Mouse (Mus musculus): Measurements from ENCODE around the gene Arid1b. TPM values are rescaled to one million over a fixed set of nuclear protein-coding genes. Genes with fewer than 3 reads are reported as not detected.

Gene Arid1b
- polyA plus RNA-seq, 1 experiment from 2014 or later: 22.3 TPM

DNA sequence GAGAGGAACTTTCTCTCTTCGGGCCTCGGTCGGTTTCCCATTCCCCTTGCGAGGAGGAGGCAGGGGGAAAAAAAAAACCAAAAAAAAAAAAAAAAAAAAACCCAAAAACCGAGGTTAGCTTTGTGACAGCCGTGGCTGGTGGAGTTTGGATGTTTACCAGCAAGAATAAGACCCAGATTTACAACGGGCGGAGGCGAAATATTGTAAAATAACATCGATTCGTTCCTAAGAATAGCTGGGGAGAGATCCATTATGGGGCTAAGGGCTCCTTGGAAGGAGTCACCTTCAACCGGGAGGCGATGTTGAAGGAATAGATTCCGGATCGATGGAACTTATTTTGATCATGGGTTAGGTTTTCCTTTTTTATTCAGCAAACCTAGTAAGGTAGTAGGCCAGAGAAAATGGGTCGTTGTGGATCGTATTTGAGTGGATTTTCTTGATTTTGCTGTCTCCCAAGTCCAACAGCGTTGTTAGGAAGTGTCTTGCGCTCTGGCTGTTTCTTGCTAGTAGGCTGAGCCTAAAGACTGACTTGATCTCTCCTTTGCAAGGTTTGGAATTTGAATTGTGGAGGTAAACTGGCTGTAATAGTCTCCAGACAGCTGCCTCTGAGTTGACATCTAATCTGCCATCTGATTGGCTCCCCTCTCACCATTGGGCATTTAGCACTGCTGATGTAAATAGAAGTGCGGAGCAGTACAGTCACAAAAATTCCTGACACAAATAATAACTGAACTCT lies 2.9 kb downstream of the Arid1b start:
- no peak for ATAC-seq (ENCODE audit: low FRiP score)
- H3K4me2 ChIP-seq (replicated peaks): peak overlapping the region; percentile 66
- under 1% methylated on average over 20 of the region's 20 CpGs for WGBS
- peak overlapping the region; percentile 100 for H3K4me3 ChIP-seq
- no peaks in the 10 kb centered on the region for H3K27me3 ChIP-seq
- no peaks in the 10 kb centered on the region for H3K9me3 ChIP-seq (replicated peaks)
- no peaks in the 10 kb centered on the region for H3K36me3 ChIP-seq
- H3K27ac ChIP-seq: peak overlapping the region; percentile 100
- H3K9ac ChIP-seq: peak overlapping the region; percentile 100
- peaks cover 37% of the 10 kb centered on the region for H3K4me1 ChIP-seq

DNA sequence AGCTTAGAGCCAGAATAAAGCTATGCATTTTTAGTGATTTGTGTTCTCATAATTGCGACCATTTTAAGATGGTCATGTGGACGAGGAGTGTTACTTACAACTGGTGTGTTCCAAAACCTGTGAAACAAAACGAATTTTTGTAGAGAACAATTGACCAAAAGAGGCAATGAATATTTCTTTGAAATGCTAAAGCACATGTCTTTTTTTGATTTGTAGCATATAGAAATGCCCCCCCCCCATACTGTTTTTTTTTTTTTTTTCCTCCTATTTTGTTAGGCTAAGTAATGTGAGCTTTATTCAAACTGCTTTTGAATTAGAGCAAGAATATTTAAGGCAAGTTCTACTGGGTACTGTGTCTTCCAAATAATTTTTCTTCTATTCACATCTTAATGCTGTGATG lies 3.8 kb downstream of the Arid1b start:
- H3K27me3 ChIP-seq: no peaks in the 10 kb centered on the region
- 36% methylated on average over 3 of the region's 3 CpGs for WGBS
- no peak overlapping the region for H3K9ac ChIP-seq
- peak overlapping the region; percentile 66 for H3K4me2 ChIP-seq (replicated peaks)
- no peaks in the 10 kb centered on the region for H3K36me3 ChIP-seq
- no peak overlapping the region for H3K27ac ChIP-seq
- peak overlapping the region; percentile 20; the same call in 1 of the 2 replicates for H3K4me3 ChIP-seq
- peaks cover 43% of the 10 kb centered on the region for H3K4me1 ChIP-seq
- ATAC-seq (ENCODE audit: low FRiP score): no peak
- no peaks in the 10 kb centered on the region for H3K9me3 ChIP-seq (replicated peaks)

DNA sequence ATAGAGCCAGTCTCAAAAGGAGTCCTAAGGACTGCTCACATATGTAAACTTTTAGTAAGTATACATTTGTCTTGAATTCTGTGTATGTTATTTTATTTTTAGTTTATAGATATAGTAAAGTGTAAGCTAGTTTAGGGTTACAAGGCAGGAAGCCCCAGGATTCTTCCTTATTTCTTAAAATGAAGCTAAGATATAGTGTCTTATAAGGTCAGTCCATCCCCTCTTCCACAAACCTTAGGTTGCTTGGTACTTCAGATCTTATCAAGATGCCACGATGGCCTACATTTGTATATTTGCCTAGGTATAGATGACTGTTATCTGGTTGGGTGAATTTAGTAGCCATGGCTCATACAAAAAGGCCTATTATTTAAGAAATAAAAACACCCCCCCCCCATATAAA lies 5.1 kb downstream of the Arid1b start:
- no peaks in the 10 kb centered on the region for H3K9me3 ChIP-seq (replicated peaks)
- H3K9ac ChIP-seq: no peak overlapping the region
- peak overlapping the region; percentile 48 for H3K4me2 ChIP-seq (replicated peaks)
- H3K27me3 ChIP-seq: no peaks in the 10 kb centered on the region
- no peak for ATAC-seq (ENCODE audit: low FRiP score)
- H3K27ac ChIP-seq: no peak overlapping the region
- no peaks in the 10 kb centered on the region for H3K36me3 ChIP-seq
- no peak overlapping the region for H3K4me3 ChIP-seq
- WGBS: 77% methylated on average over 1 of the region's 1 CpGs
- peaks cover 51% of the 10 kb centered on the region for H3K4me1 ChIP-seq

DNA sequence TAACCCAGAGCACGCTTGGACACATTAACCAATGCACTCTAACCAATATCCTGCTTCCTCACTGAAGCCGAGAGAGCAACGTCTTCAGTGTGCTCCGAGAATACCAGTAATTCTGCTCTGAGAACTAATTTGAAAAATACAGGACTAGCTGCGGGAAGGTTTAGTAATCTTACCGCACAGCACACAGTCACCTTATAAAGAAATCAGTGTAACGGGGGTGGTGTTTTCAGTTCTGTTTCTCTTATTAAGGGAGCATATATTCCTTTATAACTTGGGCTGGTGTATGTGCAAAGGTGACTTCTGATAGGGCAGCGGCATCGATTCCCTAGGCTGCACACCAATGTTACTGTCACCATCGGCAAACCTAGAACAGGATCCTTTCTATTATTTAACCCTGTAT lies 5.9 kb downstream of the Arid1b start:
- Histone ChIP-seq H3K4me1 (peaks cover 58% of the 10 kb centered on the region), H3K36me3 (no peaks in the 10 kb centered on the region), H3K9ac (0 out of 2 replicates have a peak overlapping the region, but pooled peaks have one; percentile 8), H3K9me3 (replicated peaks) (no peaks in the 10 kb centered on the region), H3K27me3 (no peaks in the 10 kb centered on the region), H3K4me2 (replicated peaks) (peak overlapping the region; percentile 48), H3K4me3 (peak overlapping the region; percentile 10), H3K27ac (no peak overlapping the region)
- no peak for ATAC-seq (ENCODE audit: low FRiP score)
- 56% methylated on average over 10 of the region's 10 CpGs for WGBS

DNA sequence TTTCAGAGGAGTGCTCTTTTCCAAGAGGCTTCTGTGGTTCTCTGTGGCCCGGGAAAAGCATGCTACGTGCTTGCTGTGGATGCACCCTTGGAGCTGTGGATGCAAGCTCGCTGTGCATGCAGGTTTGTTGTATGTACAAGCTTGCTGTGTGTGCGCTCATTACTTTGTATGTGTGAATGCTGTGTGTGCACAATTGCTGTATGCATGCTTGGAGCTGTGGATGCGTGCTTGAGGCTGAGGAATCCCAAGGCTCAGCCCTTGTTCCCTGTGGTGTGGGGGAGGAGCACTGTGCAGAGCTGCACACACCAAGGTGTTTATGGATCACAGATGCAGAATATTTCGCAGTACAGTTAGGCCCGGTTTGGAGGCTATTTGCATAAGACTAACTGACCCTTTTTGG lies 6.7 kb downstream of the Arid1b start:
- H3K27ac ChIP-seq: no peak overlapping the region
- H3K36me3 ChIP-seq: no peaks in the 10 kb centered on the region
- peaks cover 64% of the 10 kb centered on the region for H3K4me1 ChIP-seq
- no peaks in the 10 kb centered on the region for H3K27me3 ChIP-seq
- H3K9me3 ChIP-seq (replicated peaks): no peaks in the 10 kb centered on the region
- WGBS: 46% methylated on average over 7 of the region's 7 CpGs
- no peak for ATAC-seq (ENCODE audit: low FRiP score)
- peak overlapping the region; percentile 26 for H3K4me2 ChIP-seq (replicated peaks)
- no peak overlapping the region for H3K9ac ChIP-seq
- H3K4me3 ChIP-seq: no peak overlapping the region; the same call in 1 of the 2 replicates

DNA sequence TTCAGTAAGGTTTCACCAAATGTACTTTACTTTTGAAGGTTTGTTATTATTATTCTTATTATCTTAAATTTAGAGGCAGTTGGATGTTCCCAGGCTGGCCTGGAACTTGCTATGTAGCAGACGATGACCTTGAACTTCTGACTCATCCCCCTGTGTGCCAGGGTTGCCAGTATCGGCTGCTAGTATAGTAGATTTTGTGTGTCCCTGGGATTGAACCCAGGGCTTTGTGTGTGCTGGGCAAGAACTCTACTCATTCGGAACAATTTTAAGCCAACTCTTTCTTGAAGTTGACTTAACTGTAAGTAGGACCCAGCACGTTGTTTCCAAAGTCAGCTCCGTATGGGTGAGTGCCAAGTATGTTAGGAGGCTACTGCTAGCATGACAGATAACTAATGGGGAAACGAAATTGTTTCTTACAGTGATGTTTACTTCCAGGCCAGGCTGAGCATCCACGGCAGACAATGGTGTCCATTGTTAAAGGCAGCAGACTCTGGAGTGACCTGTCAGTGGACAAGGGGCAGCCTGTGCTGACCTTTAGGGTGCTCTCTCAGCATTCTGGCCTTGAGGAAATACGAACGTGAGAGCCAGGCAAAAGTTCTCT lies 7.5 kb downstream of the Arid1b start:
- H3K36me3 ChIP-seq: no peaks in the 10 kb centered on the region
- H3K4me2 ChIP-seq (replicated peaks): peak overlapping the region; percentile 8
- ATAC-seq (ENCODE audit: low FRiP score): no peak
- H3K27me3 ChIP-seq: no peaks in the 10 kb centered on the region
- 35% methylated on average over 9 of the region's 9 CpGs for WGBS
- peaks cover 69% of the 10 kb centered on the region for H3K4me1 ChIP-seq
- H3K9ac ChIP-seq: no peak overlapping the region
- no peak overlapping the region for H3K27ac ChIP-seq
- no peaks in the 10 kb centered on the region for H3K9me3 ChIP-seq (replicated peaks)
- H3K4me3 ChIP-seq: no peak overlapping the region

DNA sequence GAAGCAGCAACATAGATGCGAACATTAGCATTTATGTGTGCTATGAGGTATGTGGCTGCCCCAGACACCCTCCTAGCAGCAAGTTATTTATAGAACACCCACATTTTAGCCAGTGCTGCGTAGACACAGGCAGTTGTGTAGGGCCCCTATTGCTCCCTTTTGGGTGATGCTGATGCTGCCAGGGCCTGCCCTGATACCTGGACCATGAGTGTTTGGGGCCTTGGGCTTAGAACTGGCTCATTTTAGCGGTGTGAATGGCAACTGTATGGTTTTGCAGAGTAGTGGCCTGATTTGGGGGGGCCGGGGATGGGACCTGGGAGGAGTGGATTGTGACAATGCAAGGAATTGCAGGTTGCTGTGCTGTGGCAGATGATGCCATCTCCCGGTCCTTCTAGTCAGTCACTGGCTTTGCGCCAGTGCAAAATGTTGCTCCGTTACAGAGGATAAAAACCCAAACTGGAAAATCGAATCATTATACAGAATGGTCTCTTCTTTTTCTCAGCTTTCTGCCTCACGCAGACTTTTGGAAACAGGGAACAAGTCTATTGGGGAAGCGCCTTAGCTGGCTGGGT lies 8.9 kb downstream of the Arid1b start:
- H3K4me1 ChIP-seq: peaks cover 83% of the 10 kb centered on the region
- 84% methylated on average over 10 of the region's 10 CpGs for WGBS
- no peak overlapping the region for H3K4me2 ChIP-seq (replicated peaks)
- no peak overlapping the region for H3K9ac ChIP-seq
- H3K27ac ChIP-seq: no peak overlapping the region; the same call in 1 of the 2 replicates
- no peaks in the 10 kb centered on the region for H3K36me3 ChIP-seq
- H3K9me3 ChIP-seq (replicated peaks): no peaks in the 10 kb centered on the region
- no peak for ATAC-seq (ENCODE audit: low FRiP score)
- H3K4me3 ChIP-seq: no peak overlapping the region
- H3K27me3 ChIP-seq: no peaks in the 10 kb centered on the region

DNA sequence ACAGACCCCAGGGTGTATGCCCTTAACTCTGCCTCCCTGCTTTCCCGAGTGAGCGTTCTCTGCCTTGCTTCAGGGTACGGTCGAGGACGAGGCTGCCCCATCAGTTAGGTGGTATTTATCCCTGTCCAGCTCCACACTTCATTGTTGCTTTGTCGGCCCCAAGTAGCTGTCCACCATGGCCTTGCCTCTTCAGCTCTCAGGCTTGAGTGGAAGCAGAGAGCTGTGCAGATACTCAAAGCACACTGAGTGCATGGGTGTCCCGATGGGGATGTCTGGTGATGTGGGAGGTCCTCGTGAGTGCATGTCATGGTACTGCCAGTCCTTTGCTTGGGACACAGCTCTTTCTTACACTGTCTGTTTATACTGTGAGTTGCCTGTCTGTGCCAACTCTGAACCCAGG lies 10.1 kb downstream of the Arid1b start:
- ATAC-seq (ENCODE audit: low FRiP score): no peak
- Histone ChIP-seq H3K4me3 (no peak overlapping the region), H3K27me3 (no peaks in the 10 kb centered on the region), H3K4me2 (replicated peaks) (peak overlapping the region; percentile 30; the same call in 1 of the 2 replicates), H3K27ac (no peak overlapping the region), H3K9ac (no peak overlapping the region), H3K9me3 (replicated peaks) (no peaks in the 10 kb centered on the region), H3K36me3 (no peaks in the 10 kb centered on the region), H3K4me1 (peaks cover 91% of the 10 kb centered on the region)
- WGBS: 56% methylated on average over 8 of the region's 8 CpGs

DNA sequence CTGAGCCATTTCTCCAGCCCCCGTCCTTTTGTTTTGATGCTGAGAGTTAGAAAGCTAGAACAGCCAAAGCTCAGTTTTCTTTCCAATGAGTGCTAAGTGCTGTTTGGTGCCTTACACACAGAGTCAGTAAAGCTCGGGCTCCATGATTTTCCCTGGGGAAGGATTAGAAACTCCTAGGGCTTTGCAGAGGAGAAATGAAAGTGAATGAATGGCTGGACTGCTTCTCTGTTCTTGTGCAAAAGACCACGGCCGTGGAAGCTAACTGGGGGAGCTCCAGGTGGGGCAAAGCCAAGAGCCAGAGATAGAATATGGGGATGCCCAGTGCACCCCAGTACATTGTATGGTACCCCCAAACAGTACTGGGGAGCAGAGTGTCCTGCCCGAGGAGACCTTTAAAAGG lies 10.6 kb downstream of the Arid1b start:
- Histone ChIP-seq H3K27ac (no peak overlapping the region), H3K9ac (no peak overlapping the region), H3K4me2 (replicated peaks) (no peak overlapping the region), H3K36me3 (no peaks in the 10 kb centered on the region), H3K9me3 (replicated peaks) (no peaks in the 10 kb centered on the region), H3K4me1 (peaks cover 93% of the 10 kb centered on the region), H3K4me3 (no peak overlapping the region), H3K27me3 (no peaks in the 10 kb centered on the region)
- ATAC-seq (ENCODE audit: low FRiP score): no peak
- 47% methylated on average over 5 of the region's 5 CpGs for WGBS

DNA sequence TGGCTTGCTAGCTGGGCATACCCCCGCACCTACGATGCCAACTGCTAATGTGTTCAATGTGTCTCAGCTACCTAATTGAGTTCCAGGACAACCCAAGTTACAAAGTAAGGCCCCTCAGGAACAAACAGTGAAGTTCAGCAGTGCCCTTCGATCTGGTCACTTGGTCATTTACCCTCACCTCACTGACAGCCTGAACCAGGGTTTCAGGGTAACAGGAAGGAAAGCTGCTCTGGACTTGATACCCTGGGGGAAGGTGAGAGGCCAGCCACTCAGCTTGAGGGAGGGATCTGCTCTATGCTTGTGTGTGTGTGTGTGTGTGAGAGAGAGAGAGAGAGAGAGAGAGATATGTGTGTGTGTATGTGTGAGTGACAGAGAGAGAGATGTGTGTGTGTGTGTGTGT lies 11.2 kb downstream of the Arid1b start:
- no peak for ATAC-seq (ENCODE audit: low FRiP score)
- Histone ChIP-seq H3K9me3 (replicated peaks) (no peaks in the 10 kb centered on the region), H3K27me3 (no peaks in the 10 kb centered on the region), H3K36me3 (no peaks in the 10 kb centered on the region), H3K9ac (no peak overlapping the region), H3K4me2 (replicated peaks) (no peak overlapping the region), H3K4me3 (no peak overlapping the region), H3K4me1 (peaks cover 92% of the 10 kb centered on the region), H3K27ac (no peak overlapping the region)
- 76% methylated on average over 3 of the region's 3 CpGs for WGBS

DNA sequence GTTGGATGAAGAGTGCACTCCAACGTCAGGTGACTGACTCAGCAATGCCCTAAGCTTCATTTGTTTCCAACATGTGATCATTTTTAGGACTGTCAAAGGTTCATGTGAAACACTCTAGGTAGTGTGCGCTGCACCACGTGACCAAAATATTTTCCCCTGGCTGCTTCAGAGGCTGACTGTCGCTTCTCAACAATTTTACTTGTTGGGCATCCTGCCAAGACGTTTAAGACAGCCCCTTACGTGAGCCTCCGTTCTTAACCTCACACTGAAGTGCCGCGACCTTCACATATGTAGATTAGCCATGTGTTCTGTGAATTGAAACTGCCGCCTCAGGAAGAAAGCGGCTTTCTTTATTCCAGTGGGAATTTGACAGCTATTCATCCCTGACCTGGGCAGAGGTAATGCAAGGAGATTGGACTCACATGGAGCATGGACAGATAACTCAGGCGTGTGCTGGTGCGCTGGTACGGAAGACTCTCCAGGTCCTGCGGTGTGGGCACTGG lies 13.1 kb downstream of the Arid1b start:
- H3K27ac ChIP-seq: no peak overlapping the region
- H3K27me3 ChIP-seq: no peaks in the 10 kb centered on the region

DNA sequence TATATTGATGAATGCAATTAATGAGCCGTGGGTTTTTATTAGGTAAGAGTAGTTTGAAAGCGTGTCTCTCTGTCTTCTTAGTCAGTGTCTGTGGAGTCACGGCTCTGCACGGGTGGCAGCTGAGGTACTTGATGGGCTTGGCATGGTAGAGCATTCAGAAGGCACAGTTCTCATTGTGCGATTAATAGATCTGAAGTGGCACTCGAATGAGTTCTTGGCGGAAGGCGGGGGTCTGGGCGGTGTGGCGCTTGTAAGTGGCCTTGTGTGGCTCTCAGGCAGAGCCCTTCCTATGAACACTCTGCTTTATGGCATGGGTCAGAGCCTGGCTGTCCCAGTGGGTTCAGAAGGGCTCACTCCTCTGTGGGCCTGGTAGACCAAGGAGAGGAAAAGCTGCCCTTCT lies 14.1 kb downstream of the Arid1b start:
- Histone ChIP-seq H3K9me3 (replicated peaks) (no peaks in the 10 kb centered on the region), H3K27me3 (no peaks in the 10 kb centered on the region), H3K4me2 (replicated peaks) (0 out of 2 replicates have a peak overlapping the region, but pooled peaks have one; percentile 3), H3K4me3 (no peak overlapping the region), H3K27ac (no peak overlapping the region), H3K36me3 (no peaks in the 10 kb centered on the region), H3K9ac (no peak overlapping the region), H3K4me1 (peaks cover 80% of the 10 kb centered on the region)
- ATAC-seq (ENCODE audit: low FRiP score): 0 out of 2 replicates have a peak, but pooled peaks have one; percentile 11
- 51% methylated on average over 10 of the region's 10 CpGs for WGBS

More for the DNA sequence above, 13.1 kb downstream of the Arid1b start:
- Histone ChIP-seq H3K4me3 (peak overlapping the region; percentile 6; the same call in 1 of the 2 replicates), H3K4me2 (replicated peaks) (peak overlapping the region; percentile 46), H3K9ac (no peak overlapping the region), H3K36me3 (no peaks in the 10 kb centered on the region), H3K9me3 (replicated peaks) (no peaks in the 10 kb centered on the region), H3K4me1 (peaks cover 83% of the 10 kb centered on the region)
- 6% methylated on average over 15 of the region's 15 CpGs for WGBS
- ATAC-seq (ENCODE audit: low FRiP score): peak; percentile 40

Data from hindbrain, embryonic 12.5 days (tissue).